Mouse (Mus musculus) E14TG2a.4 (cell line): Measurements from ENCODE around the gene Cnnm1.

Experiments
- CTCF ChIP-seq: conservative IDR thresholded peaks from 2 replicates; pipeline ENCODE4 v1.5.1; 2014; ENCODE audit warnings: low read length
- NANOG ChIP-seq: IDR thresholded peaks from 2 replicates; pipeline ENCODE4 v1.6.1; 2014; ENCODE audit warnings: borderline replicate concordance, low read length, mixed read lengths
- POU5F1 ChIP-seq: IDR thresholded peaks from 2 replicates; pipeline ENCODE4 v1.6.1; 2014; ENCODE audit warnings: low read length, borderline replicate concordance

- TF ChIP-seq CTCF (no peak), NANOG (no peak), POU5F1 (no peak)
Measured at GRCm38 (mm10) chr19:43497440-43497839, 57.2 kb downstream of the Cnnm1 start.
